ENCODE assay signal across 8 mouse cellular contexts in the genomic region with DNA sequence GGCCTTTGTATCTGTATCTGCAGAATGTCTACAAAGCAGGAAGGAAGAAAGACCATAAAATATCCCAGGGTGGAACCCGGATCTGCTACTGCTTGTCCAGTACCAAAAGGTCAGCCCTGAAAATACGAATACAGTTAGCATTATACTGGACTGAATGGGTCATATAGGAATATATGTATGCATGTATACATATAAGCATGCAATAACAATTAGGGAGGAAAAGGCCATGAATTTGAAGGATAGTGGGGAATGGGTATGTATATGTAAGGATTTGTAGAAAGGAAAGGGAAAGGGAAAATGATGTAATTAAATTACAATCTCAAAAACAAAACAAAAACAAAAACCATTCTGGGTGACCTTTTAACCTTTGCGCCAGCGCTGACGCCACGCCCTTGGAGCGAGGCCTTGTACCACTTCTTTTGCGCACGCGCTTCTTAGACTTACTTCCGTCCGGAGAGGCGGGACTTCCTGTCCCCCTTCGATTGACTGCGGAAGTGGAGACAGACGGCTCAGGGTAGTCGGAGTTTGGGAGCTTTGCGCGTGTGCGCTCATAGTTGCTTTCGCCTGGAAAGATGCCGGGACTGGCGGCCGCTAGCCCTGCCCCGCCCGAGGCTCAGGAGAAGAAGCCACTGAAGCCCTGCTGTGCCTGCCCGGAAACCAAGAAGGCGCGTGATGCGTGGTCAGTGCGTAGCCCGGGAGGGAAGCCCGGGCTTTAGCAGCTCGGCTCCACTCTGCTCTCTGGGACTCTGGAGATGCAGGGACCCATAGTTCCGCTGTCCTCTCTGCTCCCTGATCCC. TPM values are rescaled to one million over a fixed set of nuclear protein-coding genes. Genes with fewer than 3 reads are reported as not detected.
DNase-seq lines count a peak whose midpoint lies in the region; ATAC-seq and TF ChIP-seq lines count a peak whose summit lies in the region.

A gene (plus strand): TSS at position 463 of the 797 bp plus-strand sequence.
A gene (plus strand): TSS at position 512 of the 797 bp plus-strand sequence.

- peak within 1 kb of the TSS; percentile 79 for H3K9ac ChIP-seq in forebrain, embryonic 16.5 days (replicated peaks; ENCODE audit: low read depth, low read length)
- peak within 1 kb of the TSS; percentile 91 for H3K9ac ChIP-seq in lung, embryonic 14.5 days

- no peaks in the 10 kb centered on the region for H3K9me3 ChIP-seq in G1E (replicated peaks)
- no peaks in the 10 kb centered on the region for H3K9me3 ChIP-seq in forebrain, embryonic 16.5 days (ENCODE audit: control insufficient read depth, low read length)
- H3K9me3 ChIP-seq in lung, embryonic 14.5 days (ENCODE audit: low read depth, low read length), result no peaks in the 10 kb centered on the region

- H3K27ac ChIP-seq in forebrain, embryonic 16.5 days (ENCODE audit: low read length), result peak within 1 kb of the TSS; percentile 79
- peak within 1 kb of the TSS; percentile 93 for H3K27ac ChIP-seq in layer of hippocampus, adult 2 months
- H3K27ac ChIP-seq in lung, embryonic 14.5 days (ENCODE audit: low read depth), result peak within 1 kb of the TSS; percentile 91
- peak within 1 kb of the TSS; percentile 35 for H3K27ac ChIP-seq in olfactory bulb, adult 2 months (ENCODE audit: insufficient read depth, low read depth, low read length)
- 0 out of 2 replicates have a peak within 1 kb of the TSS, but pooled peaks have one; percentile 2 for H3K27ac ChIP-seq in thymus, adult 2 months (ENCODE audit: control insufficient read depth, insufficient read depth, low read length)

- DNase-seq in G1E (ENCODE audit: low spot score), result peak; percentile 79
- peak; percentile 93 to 95 for DNase-seq in cerebellum, adult 18-20 months
- DNase-seq in heart, postnatal 36 days, result peak; percentile 93 to 94
- peak; percentile 90 to 94 for DNase-seq in layer of hippocampus, adult 2 months (ENCODE audit: low spot score in 2 of 2)
- DNase-seq in lung, embryonic 14.5 days, result peak; percentile 98
- peak; percentile 91 for DNase-seq in thymus, adult 2 months

- H3K4me3 ChIP-seq in G1E (ENCODE audit: low read depth, low read length), result peak within 1 kb of the TSS; percentile 95
- peak within 1 kb of the TSS; percentile 79 for H3K4me3 ChIP-seq in forebrain, embryonic 16.5 days (replicated peaks; ENCODE audit: low read length)
- peak within 1 kb of the TSS; percentile 82 for H3K4me3 ChIP-seq in layer of hippocampus, adult 2 months
- H3K4me3 ChIP-seq in lung, embryonic 14.5 days (ENCODE audit: low read depth, low read length), result peak within 1 kb of the TSS; percentile 86
- peak within 1 kb of the TSS; percentile 73 for H3K4me3 ChIP-seq in olfactory bulb, adult 2 months (ENCODE audit: insufficient read depth, low read depth, low read length)
- H3K4me3 ChIP-seq in thymus, adult 2 months (ENCODE audit: control insufficient read depth, insufficient read depth, low read length), result peak within 1 kb of the TSS; percentile 85

- peaks cover 62% of the 10 kb centered on the region for H3K4me1 ChIP-seq in G1E (ENCODE audit: insufficient read depth, low read depth, low read length)
- peaks cover 13% of the 10 kb centered on the region for H3K4me1 ChIP-seq in forebrain, embryonic 16.5 days (replicated peaks; ENCODE audit: control insufficient read depth, insufficient read depth, low read length)
- H3K4me1 ChIP-seq in lung, embryonic 14.5 days (ENCODE audit: insufficient read depth), result no peaks in the 10 kb centered on the region; the same call in 1 of the 2 replicates
- H3K4me1 ChIP-seq in olfactory bulb, adult 2 months (ENCODE audit: control insufficient read depth, insufficient read depth, low read length), result no peaks in the 10 kb centered on the region; the same call in none of the 2 replicates
- peaks cover 2% of the 10 kb centered on the region for H3K4me1 ChIP-seq in thymus, adult 2 months (replicated peaks; ENCODE audit: control insufficient read depth, insufficient read depth, low read length)

- peaks cover 33% of the 10 kb centered on the region for H3K36me3 ChIP-seq in G1E (replicated peaks)
- peaks cover 10% of the 10 kb centered on the region for H3K36me3 ChIP-seq in forebrain, embryonic 16.5 days (ENCODE audit: control insufficient read depth, insufficient read depth)
- peaks cover 20% of the 10 kb centered on the region for H3K36me3 ChIP-seq in lung, embryonic 14.5 days (ENCODE audit: insufficient read depth)
- H3K36me3 ChIP-seq in thymus, adult 2 months (ENCODE audit: control insufficient read depth, insufficient read depth, low read length), result peaks cover 25% of the 10 kb centered on the region

- peak; percentile 83 for ATAC-seq in G1E (ENCODE audit: extremely low read depth, insufficient number of reproducible peaks, low FRiP score, poor library complexity, severe bottlenecking)
- peak; percentile 99 for ATAC-seq in forebrain, embryonic 16.5 days
- peak; percentile 93 for ATAC-seq in lung, embryonic 14.5 days (ENCODE audit: insufficient read depth)

- no peak; the same call in 1 of the 2 replicates for TF ChIP-seq CTCF in G1E (IDR thresholded peaks at IDR 0.05; ENCODE audit: low read depth, low read length)
- TF ChIP-seq CTCF in layer of hippocampus, adult 2 months (conservative IDR thresholded peaks at IDR 0.05), result 0 out of 2 replicates have a peak, but pooled peaks have one; percentile 12
- TF ChIP-seq CTCF in lung, embryonic 14.5 days (IDR thresholded peaks at IDR 0.05; ENCODE audit: low read depth), result no peak
- no peak for TF ChIP-seq CTCF in olfactory bulb, adult 2 months (IDR thresholded peaks at IDR 0.05; ENCODE audit: insufficient read depth, low read depth, low read length)
- TF ChIP-seq CTCF in thymus, adult 2 months (IDR thresholded peaks at IDR 0.05; ENCODE audit: borderline replicate concordance, control insufficient read depth, extremely low read depth, insufficient read depth, low read length, poor library complexity), result 0 out of 2 replicates have a peak, but pooled peaks have one; percentile 15

- H3K4me2 ChIP-seq in forebrain, embryonic 16.5 days (ENCODE audit: low read length), result peak within 1 kb of the TSS; percentile 70
- peak within 1 kb of the TSS; percentile 75 for H3K4me2 ChIP-seq in lung, embryonic 14.5 days

- intact Hi-C loops in heart, postnatal 36 days (cut with DNase I), result loop anchor here (1.0 to 10.0 kb wide), 2 partner anchors 106 to 378 kb away; a partner anchor contains a TSS

- TF ChIP-seq POLR2A in olfactory bulb, adult 2 months (IDR thresholded peaks at IDR 0.05; ENCODE audit: insufficient read depth, low read depth, low read length), result peak; percentile 54; the same call in 1 of the 2 replicates
- peak; percentile 82 for TF ChIP-seq POLR2A in thymus, adult 2 months (IDR thresholded peaks at IDR 0.05; ENCODE audit: control insufficient read depth, extremely low read depth, insufficient read depth, low read length, poor library complexity)

- WGBS in forebrain, embryonic 16.5 days, result 3% methylated on average over 35 of the region's 35 CpGs
- WGBS in lung, embryonic 14.5 days, result 3% methylated on average over 35 of the region's 35 CpGs
- WGBS in olfactory bulb, adult 2 months, result 3% methylated on average over 35 of the region's 35 CpGs
- WGBS in thymus, adult 2 months, result 3% methylated on average over 35 of the region's 35 CpGs

- peaks cover 3% of the 10 kb centered on the region; the same call in 1 of the 2 replicates for H3K27me3 ChIP-seq in G1E (ENCODE audit: insufficient read depth, low read length)
- H3K27me3 ChIP-seq in forebrain, embryonic 16.5 days (replicated peaks; ENCODE audit: control insufficient read depth, insufficient read depth, low read length), result no peaks in the 10 kb centered on the region
- H3K27me3 ChIP-seq in lung, embryonic 14.5 days (ENCODE audit: insufficient read depth, low read length), result no peaks in the 10 kb centered on the region
- no peaks in the 10 kb centered on the region for H3K27me3 ChIP-seq in thymus, adult 2 months (ENCODE audit: control insufficient read depth, insufficient read depth, low read length)

RNA-seq across cellular contexts. Expression of the first gene that starts in this region (rescaled TPM):
- total RNA-seq in G1E (2014; fragmentation: Nextera tagmentation) (210 and 232 TPM in 2 replicates), G1E (2017) (836 and 871 TPM in 2 replicates)
- 163 and 234 TPM in 2 replicates for polyA plus RNA-seq in G1E (2012)
- polyA plus RNA-seq in forebrain, embryonic 16.5 days (2015; fragmentation: Nextera tagmentation; extraction: Ambion mirVana), result 85.4 and 88.6 TPM in 2 replicates
- 100 to 1,000 TPM; 313 to 334 TPM for total RNA-seq in heart, postnatal 36 days (2021)
- total RNA-seq in layer of hippocampus, adult 2 months (2021), result 100 to 1,000 TPM; 123 to 126 TPM
- polyA plus RNA-seq in lung, embryonic 14.5 days (2014; fragmentation: Nextera tagmentation; extraction: Ambion mirVana), result 126 and 149 TPM in 2 replicates
- polyA plus RNA-seq in olfactory bulb, adult 2 months (2012; ENCODE audit: insufficient read depth, insufficient read length, low replicate concordance, missing spikeins), result not detected in 2 replicates
- polyA plus RNA-seq in thymus, adult 2 months (2012; rRNA removed), result 61.0 and 68.7 TPM in 2 replicates

RNA-seq across cellular contexts. Expression of the second gene that starts in this region (rescaled TPM):
- total RNA-seq in G1E (2014; fragmentation: Nextera tagmentation) (4.7 TPM in 1 of 2 replicates, not detected in the other), G1E (2017) (not detected in 2 replicates)
- polyA plus RNA-seq in G1E (2012), result 1,146 and 1,190 TPM in 2 replicates
- polyA plus RNA-seq in forebrain, embryonic 16.5 days (2015; fragmentation: Nextera tagmentation; extraction: Ambion mirVana), result not detected in 2 replicates
- not detected for total RNA-seq in heart, postnatal 36 days (2021)
- not detected for total RNA-seq in layer of hippocampus, adult 2 months (2021)
- not detected in 2 replicates for polyA plus RNA-seq in lung, embryonic 14.5 days (2014; fragmentation: Nextera tagmentation; extraction: Ambion mirVana)
- not detected in 2 replicates for polyA plus RNA-seq in olfactory bulb, adult 2 months (2012; ENCODE audit: insufficient read depth, insufficient read length, low replicate concordance, missing spikeins)
- polyA plus RNA-seq in thymus, adult 2 months (2012; rRNA removed), result not detected in 2 replicates

Comparison
In these comparisons a context has a peak if more than half of its experiments do, and no peak if none do; other contexts are left out.
1. Peak in every context shown above with its lines: DNase-seq, ATAC-seq, H3K4me3 ChIP-seq and H3K27ac ChIP-seq.
2. RNA of the first gene that starts in this region (polyA plus RNA-seq): 163 to 234 TPM in G1E, 126 to 149 TPM in lung, embryonic 14.5 days, 85.4 to 88.6 TPM in forebrain, embryonic 16.5 days and 61.0 to 68.7 TPM in thymus, adult 2 months; not detected in olfactory bulb, adult 2 months; every median in the first group is over 10 times any median in the second.
3. RNA of the second gene that starts in this region (polyA plus RNA-seq): 1,146 to 1,190 TPM in G1E; not detected in lung, embryonic 14.5 days, not detected in forebrain, embryonic 16.5 days, not detected in olfactory bulb, adult 2 months and not detected in thymus, adult 2 months; every median in the first group is over 100 times any median in the second.
4. CTCF ChIP-seq: peak in layer of hippocampus, adult 2 months (single experiment) and thymus, adult 2 months (single experiment); none in G1E (single experiment), lung, embryonic 14.5 days (single experiment) and olfactory bulb, adult 2 months (single experiment).
5. H3K27ac ChIP-seq: peak in every context shown above with its lines; median percentile 93 in layer of hippocampus, adult 2 months; 91 in lung, embryonic 14.5 days; 79 in forebrain, embryonic 16.5 days; 35 in olfactory bulb, adult 2 months; 2 in thymus, adult 2 months.